Mouse (Mus musculus) E14TG2a.4 (cell line): Measurements from ENCODE around the gene Fscn3.

Experiments
- H3K27me3 ChIP-seq: 2 replicates; pipeline ENCODE4 v1.6.1; 2014; ENCODE audit warnings: low read length, control low read depth; ENCODE audit not compliant: insufficient read depth
- H3K36me3 ChIP-seq: 2 replicates; pipeline ENCODE4 v1.6.1; 2014; ENCODE audit warnings: low read length, control low read depth; ENCODE audit not compliant: insufficient read depth
- H3K4me1 ChIP-seq: replicated peaks from 2 replicates; pipeline ENCODE4 v1.6.1; 2014; ENCODE audit warnings: low read depth, low read length, control low read depth
- H3K4me3 ChIP-seq: replicated peaks from 2 replicates; pipeline ENCODE4 v1.5.1; 2014; ENCODE audit warnings: mild to moderate bottlenecking, low read length
- H3K9me3 ChIP-seq: 2 replicates; pipeline ENCODE4 v1.6.1; 2014; ENCODE audit warnings: low read length, control low read depth
- CTCF ChIP-seq: conservative IDR thresholded peaks from 2 replicates; pipeline ENCODE4 v1.5.1; 2014; ENCODE audit warnings: low read length
- NANOG ChIP-seq: IDR thresholded peaks from 2 replicates; pipeline ENCODE4 v1.6.1; 2014; ENCODE audit warnings: borderline replicate concordance, low read length, mixed read lengths
- POU5F1 ChIP-seq: IDR thresholded peaks from 2 replicates; pipeline ENCODE4 v1.6.1; 2014; ENCODE audit warnings: low read length, borderline replicate concordance

The Fscn3 gene

GRCm38 (mm10) chr6:28427096-28427839 lies at the start of gene Fscn3:
Gene Fscn3, plus strand, starts transcription at chr6:28427789.
- H3K4me3 ChIP-seq, result no peak within 1 kb of the TSS
- H3K9me3 ChIP-seq, result no peaks in the 10 kb centered on the region
- peaks cover 22% of the 10 kb centered on the region for H3K36me3 ChIP-seq
- no peak for TF ChIP-seq POU5F1
- TF ChIP-seq CTCF, result no peak
- TF ChIP-seq NANOG, result no peak
- peaks cover 19% of the 10 kb centered on the region for H3K4me1 ChIP-seq
- H3K27me3 ChIP-seq, result no peaks in the 10 kb centered on the region

GRCm38 (mm10) chr6:28381983-28382382 lies 45.6 kb upstream of the Fscn3 start:
- Histone ChIP-seq H3K4me3 (no peak overlapping the region), H3K4me1 (no peaks in the 10 kb centered on the region), H3K27me3 (peaks cover 4% of the 10 kb centered on the region; the same call in 1 of the 2 replicates), H3K36me3 (no peaks in the 10 kb centered on the region), H3K9me3 (no peaks in the 10 kb centered on the region)
- TF ChIP-seq CTCF, result no peak
- no peak for TF ChIP-seq NANOG
- no peak for TF ChIP-seq POU5F1

DNA sequence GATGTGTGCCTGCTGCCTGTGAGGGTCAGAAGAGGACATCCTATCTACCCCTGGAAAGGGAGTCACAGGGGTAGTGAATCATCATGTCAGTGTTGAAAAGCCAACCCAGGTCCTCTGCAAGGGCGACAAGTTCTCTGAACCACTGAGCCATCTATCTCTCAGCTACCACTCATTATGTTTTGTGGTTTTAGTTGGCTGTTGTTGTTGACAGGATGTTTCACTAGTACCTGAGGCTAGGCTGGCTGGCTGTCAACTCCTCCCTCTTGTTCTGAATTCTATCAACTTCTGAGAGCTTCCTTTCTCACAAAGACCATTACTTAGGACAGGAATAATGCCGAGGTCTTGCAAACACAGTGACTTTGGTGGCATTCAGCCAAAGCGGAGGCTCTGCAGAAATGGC lies 42.4 kb upstream of the Fscn3 start:
- Histone ChIP-seq H3K4me1 (no peaks in the 10 kb centered on the region), H3K36me3 (no peaks in the 10 kb centered on the region), H3K4me3 (no peak overlapping the region), H3K9me3 (no peaks in the 10 kb centered on the region), H3K27me3 (no peaks in the 10 kb centered on the region)
- no peak for TF ChIP-seq NANOG
- no peak for TF ChIP-seq CTCF
- no peak for TF ChIP-seq POU5F1

- Histone ChIP-seq H3K36me3 (no peaks in the 10 kb centered on the region), H3K27me3 (peaks cover 16% of the 10 kb centered on the region), H3K4me3 (no peak overlapping the region), H3K4me1 (no peaks in the 10 kb centered on the region), H3K9me3 (no peaks in the 10 kb centered on the region)
- TF ChIP-seq CTCF (no peak), POU5F1 (no peak), NANOG (no peak)
Observed at GRCm38 (mm10) chr6:28389038-28389437, 38.6 kb upstream of the Fscn3 start.

- Histone ChIP-seq H3K4me1 (peaks cover 26% of the 10 kb centered on the region), H3K4me3 (no peak overlapping the region), H3K36me3 (no peaks in the 10 kb centered on the region), H3K27me3 (peaks cover 79% of the 10 kb centered on the region), H3K9me3 (peaks cover 5% of the 10 kb centered on the region; the same call in 1 of the 2 replicates)
- TF ChIP-seq POU5F1 (no peak), CTCF (no peak), NANOG (no peak)
Observed at GRCm38 (mm10) chr6:28396051-28396852, 31.3 kb upstream of the Fscn3 start.

- Histone ChIP-seq H3K27me3 (peaks cover 85% of the 10 kb centered on the region), H3K4me1 (peaks cover 26% of the 10 kb centered on the region), H3K9me3 (peaks cover 5% of the 10 kb centered on the region; the same call in 1 of the 2 replicates), H3K4me3 (peak overlapping the region; percentile 72), H3K36me3 (no peaks in the 10 kb centered on the region)
- TF ChIP-seq POU5F1 (no peak), NANOG (no peak), CTCF (no peak)
Observed at GRCm38 (mm10) chr6:28396853-28397457, 30.6 kb upstream of the Fscn3 start.

GRCm38 (mm10) chr6:28397681-28398203 lies 29.8 kb upstream of the Fscn3 start, which contains the start of gene Zfp800:
Gene Zfp800, minus strand, starts transcription at chr6:28398005.
- H3K4me1 ChIP-seq, result peaks cover 28% of the 10 kb centered on the region
- H3K9me3 ChIP-seq, result peaks cover 5% of the 10 kb centered on the region; the same call in 1 of the 2 replicates
- peak within 1 kb of the TSS; percentile 72 for H3K4me3 ChIP-seq
- H3K36me3 ChIP-seq, result no peaks in the 10 kb centered on the region
- TF ChIP-seq CTCF (no peak), NANOG (no peak)
- H3K27me3 ChIP-seq, result peaks cover 79% of the 10 kb centered on the region

DNA sequence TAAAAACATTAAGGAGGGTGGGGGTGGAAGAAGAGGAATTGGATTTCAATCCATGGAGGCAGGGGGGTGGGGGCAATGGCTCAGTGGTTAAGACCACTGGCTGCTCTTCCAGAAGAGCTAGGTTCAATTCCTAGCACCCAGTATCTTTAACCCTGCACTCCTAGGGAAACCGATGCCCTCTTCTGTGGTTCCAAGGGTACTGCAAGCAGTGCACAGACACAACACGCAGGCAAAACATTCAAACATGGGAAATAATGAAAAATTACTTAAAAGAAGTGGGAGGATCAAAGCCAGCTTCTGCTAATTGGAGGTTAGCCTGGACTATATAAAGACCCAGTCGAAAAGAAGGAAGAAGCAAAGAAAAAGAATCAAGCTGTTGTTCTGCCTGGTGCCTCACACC lies 28.9 kb upstream of the Fscn3 start:
- Histone ChIP-seq H3K4me1 (peaks cover 29% of the 10 kb centered on the region), H3K9me3 (peaks cover 5% of the 10 kb centered on the region; the same call in 1 of the 2 replicates), H3K4me3 (no peak overlapping the region), H3K27me3 (peaks cover 74% of the 10 kb centered on the region), H3K36me3 (no peaks in the 10 kb centered on the region)
- peak; percentile 63 for TF ChIP-seq CTCF
- no peak for TF ChIP-seq NANOG
